Mouse (Mus musculus): ENCODE results near the gene Senp2. TPM values are rescaled to one million over a fixed set of nuclear protein-coding genes. Genes with fewer than 3 reads are reported as not detected.
"Not testable (repeated sequence)": the region's sequence is repeated elsewhere in the genome, so short reads cannot be mapped to it uniquely, and the experiment has no call there.

Gene Senp2
- polyA plus RNA-seq, 1 experiment from 2014 or later: 29.3 TPM

DNA sequence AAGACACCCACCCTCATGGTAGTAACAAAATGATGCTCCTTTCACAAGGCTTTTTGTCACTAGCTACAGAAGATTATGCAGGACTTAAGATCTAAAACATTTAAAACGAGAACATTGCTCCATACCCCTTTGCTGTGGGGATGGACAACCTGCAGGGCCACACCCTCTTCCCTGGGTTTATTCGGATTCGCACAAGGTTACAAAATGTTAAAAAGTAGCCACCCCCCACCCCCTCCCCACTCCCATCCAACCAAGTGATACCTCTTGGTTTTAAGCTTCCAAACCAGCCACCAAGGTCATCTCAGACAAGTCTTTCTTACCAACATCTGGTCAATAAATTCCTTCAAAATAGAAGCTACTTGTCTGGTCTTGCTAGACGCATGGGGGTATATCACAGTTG lies 25.7 kb upstream of the Senp2 start:
- no peak for ATAC-seq (ENCODE audit: insufficient number of reproducible peaks, insufficient read depth, low FRiP score, low read depth)
- H3K9me3 ChIP-seq (ENCODE audit: control insufficient read depth, low read length): no peaks in the 10 kb centered on the region
- H3K27me3 ChIP-seq (ENCODE audit: control insufficient read depth, insufficient read depth, low read length): no peaks in the 10 kb centered on the region
- WGBS: 81% methylated on average over 4 of the region's 4 CpGs
- no peak overlapping the region for H3K27ac ChIP-seq (replicated peaks in 1 of 2; ENCODE audit: control insufficient read depth in 1 of 2, insufficient read depth in 1 of 2, low read depth in 2 of 2, low read length in 2 of 2)
- H3K36me3 ChIP-seq (ENCODE audit: control insufficient read depth, insufficient read depth, low read length): no peaks in the 10 kb centered on the region
- no peak overlapping the region for H3K9ac ChIP-seq (ENCODE audit: low read length)
- no peak overlapping the region for H3K4me2 ChIP-seq (ENCODE audit: low read length)
- no peak overlapping the region for H3K4me3 ChIP-seq (ENCODE audit: control insufficient read depth in 1 of 2, insufficient read depth in 1 of 2, low read depth in 1 of 2, low read length in 2 of 2)
- no peaks in the 10 kb centered on the region for H3K4me1 ChIP-seq (ENCODE audit: control insufficient read depth in 2 of 2, insufficient read depth in 2 of 2, low read length in 2 of 2)

GRCm38 (mm10) chr16:21984091-21984490 lies 25.2 kb upstream of the Senp2 start:
- H3K27me3 ChIP-seq (ENCODE audit: control insufficient read depth, insufficient read depth, low read length): no peaks in the 10 kb centered on the region
- no peaks in the 10 kb centered on the region for H3K4me1 ChIP-seq (ENCODE audit: control insufficient read depth in 2 of 2, insufficient read depth in 2 of 2, low read length in 2 of 2)
- no peak for ATAC-seq (ENCODE audit: insufficient number of reproducible peaks, insufficient read depth, low FRiP score, low read depth)
- H3K36me3 ChIP-seq (ENCODE audit: control insufficient read depth, insufficient read depth, low read length): no peaks in the 10 kb centered on the region
- no peak overlapping the region for H3K4me2 ChIP-seq (ENCODE audit: low read length)
- no peaks in the 10 kb centered on the region for H3K9me3 ChIP-seq (ENCODE audit: control insufficient read depth, low read length)
- H3K4me3 ChIP-seq (ENCODE audit: control insufficient read depth in 1 of 2, insufficient read depth in 1 of 2, low read depth in 1 of 2, low read length in 2 of 2): no peak overlapping the region
- 80% methylated on average over 12 of the region's 12 CpGs for WGBS
- H3K27ac ChIP-seq (replicated peaks in 1 of 2; ENCODE audit: control insufficient read depth in 1 of 2, insufficient read depth in 1 of 2, low read depth in 2 of 2, low read length in 2 of 2): no peak overlapping the region
- no peak overlapping the region for H3K9ac ChIP-seq (ENCODE audit: low read length)

GRCm38 (mm10) chr16:21986191-21986590 lies 23.1 kb upstream of the Senp2 start:
- Histone ChIP-seq H3K36me3 (ENCODE audit: control insufficient read depth, insufficient read depth, low read length) (no peaks in the 10 kb centered on the region), H3K4me3 (ENCODE audit: control insufficient read depth in 1 of 2, insufficient read depth in 1 of 2, low read depth in 1 of 2, low read length in 2 of 2) (no peak overlapping the region), H3K27me3 (ENCODE audit: control insufficient read depth, insufficient read depth, low read length) (no peaks in the 10 kb centered on the region), H3K4me1 (ENCODE audit: control insufficient read depth in 2 of 2, insufficient read depth in 2 of 2, low read length in 2 of 2) (no peaks in the 10 kb centered on the region), H3K4me2 (ENCODE audit: low read length) (no peak overlapping the region), H3K9me3 (ENCODE audit: control insufficient read depth, low read length) (no peaks in the 10 kb centered on the region), H3K9ac (ENCODE audit: low read length) (no peak overlapping the region), H3K27ac (replicated peaks in 1 of 2; ENCODE audit: control insufficient read depth in 1 of 2, insufficient read depth in 1 of 2, low read depth in 2 of 2, low read length in 2 of 2) (no peak overlapping the region)
- ATAC-seq (ENCODE audit: insufficient number of reproducible peaks, insufficient read depth, low FRiP score, low read depth): no peak
- 51% methylated on average over 3 of the region's 3 CpGs for WGBS

- no peak overlapping the region for H3K4me2 ChIP-seq (ENCODE audit: low read length)
- no peaks in the 10 kb centered on the region for H3K4me1 ChIP-seq (ENCODE audit: control insufficient read depth in 2 of 2, insufficient read depth in 2 of 2, low read length in 2 of 2)
- H3K4me3 ChIP-seq (ENCODE audit: control insufficient read depth in 1 of 2, insufficient read depth in 1 of 2, low read depth in 1 of 2, low read length in 2 of 2): no peak overlapping the region
- ATAC-seq (ENCODE audit: insufficient number of reproducible peaks, insufficient read depth, low FRiP score, low read depth): no peak
- no peak overlapping the region for H3K27ac ChIP-seq (replicated peaks in 1 of 2; ENCODE audit: control insufficient read depth in 1 of 2, insufficient read depth in 1 of 2, low read depth in 2 of 2, low read length in 2 of 2)
- H3K9ac ChIP-seq (ENCODE audit: low read length): no peak overlapping the region
- no peaks in the 10 kb centered on the region for H3K36me3 ChIP-seq (ENCODE audit: control insufficient read depth, insufficient read depth, low read length)
- 44% methylated on average over 5 of the region's 5 CpGs for WGBS
- no peaks in the 10 kb centered on the region for H3K27me3 ChIP-seq (ENCODE audit: control insufficient read depth, insufficient read depth, low read length)
- no peaks in the 10 kb centered on the region for H3K9me3 ChIP-seq (ENCODE audit: control insufficient read depth, low read length)
These were observed 21.3 kb upstream of the Senp2 start for GRCm38 (mm10) chr16:21987956-21988355.

GRCm38 (mm10) chr16:21990893-21991292 lies 18.4 kb upstream of the Senp2 start:
- not testable (repeated sequence) for H3K27me3 ChIP-seq (ENCODE audit: control insufficient read depth, insufficient read depth, low read length); H3K36me3 ChIP-seq (ENCODE audit: control insufficient read depth, insufficient read depth, low read length); H3K27ac ChIP-seq (replicated peaks in 1 of 2; ENCODE audit: control insufficient read depth in 1 of 2, insufficient read depth in 1 of 2, low read depth in 2 of 2, low read length in 2 of 2); H3K9ac ChIP-seq (ENCODE audit: low read length); H3K4me2 ChIP-seq (ENCODE audit: low read length); H3K4me1 ChIP-seq (ENCODE audit: control insufficient read depth in 2 of 2, insufficient read depth in 2 of 2, low read length in 2 of 2); H3K4me3 ChIP-seq (ENCODE audit: control insufficient read depth in 1 of 2, insufficient read depth in 1 of 2, low read depth in 1 of 2, low read length in 2 of 2); ATAC-seq (ENCODE audit: insufficient number of reproducible peaks, insufficient read depth, low FRiP score, low read depth); H3K9me3 ChIP-seq (ENCODE audit: control insufficient read depth, low read length)

DNA sequence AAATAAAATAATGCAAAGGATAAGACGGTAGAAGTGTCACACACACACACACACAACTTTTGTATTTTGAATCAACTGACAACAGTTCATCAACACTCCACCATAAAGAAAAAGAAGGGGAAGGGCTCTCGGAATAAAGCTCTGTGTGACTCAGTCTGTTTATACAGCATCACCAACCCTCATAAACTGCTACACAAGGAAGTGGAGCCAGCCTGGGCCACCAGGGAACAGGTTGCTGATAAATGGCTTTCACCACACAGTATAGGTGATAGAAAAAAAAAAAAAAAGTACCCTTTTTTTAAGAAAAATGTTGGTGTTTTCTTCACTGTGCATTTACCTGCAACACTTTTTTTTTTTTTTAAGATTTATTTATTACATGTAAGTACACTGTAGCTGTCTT lies 17.5 kb upstream of the Senp2 start:
- 89% methylated on average over 2 of the region's 2 CpGs for WGBS
- ATAC-seq (ENCODE audit: insufficient number of reproducible peaks, insufficient read depth, low FRiP score, low read depth): no peak
- Histone ChIP-seq H3K9ac (ENCODE audit: low read length) (no peak overlapping the region), H3K4me1 (ENCODE audit: control insufficient read depth in 2 of 2, insufficient read depth in 2 of 2, low read length in 2 of 2) (peaks cover 0 to 3% of the 10 kb centered on the region in 2 experiments; a peak in 2 of 4 replicates), H3K27ac (replicated peaks in 1 of 2; ENCODE audit: control insufficient read depth in 1 of 2, insufficient read depth in 1 of 2, low read depth in 2 of 2, low read length in 2 of 2) (no peak overlapping the region), H3K36me3 (ENCODE audit: control insufficient read depth, insufficient read depth, low read length) (no peaks in the 10 kb centered on the region), H3K27me3 (ENCODE audit: control insufficient read depth, insufficient read depth, low read length) (no peaks in the 10 kb centered on the region), H3K4me2 (ENCODE audit: low read length) (no peak overlapping the region), H3K4me3 (ENCODE audit: control insufficient read depth in 1 of 2, insufficient read depth in 1 of 2, low read depth in 1 of 2, low read length in 2 of 2) (no peak overlapping the region), H3K9me3 (ENCODE audit: control insufficient read depth, low read length) (no peaks in the 10 kb centered on the region)

DNA sequence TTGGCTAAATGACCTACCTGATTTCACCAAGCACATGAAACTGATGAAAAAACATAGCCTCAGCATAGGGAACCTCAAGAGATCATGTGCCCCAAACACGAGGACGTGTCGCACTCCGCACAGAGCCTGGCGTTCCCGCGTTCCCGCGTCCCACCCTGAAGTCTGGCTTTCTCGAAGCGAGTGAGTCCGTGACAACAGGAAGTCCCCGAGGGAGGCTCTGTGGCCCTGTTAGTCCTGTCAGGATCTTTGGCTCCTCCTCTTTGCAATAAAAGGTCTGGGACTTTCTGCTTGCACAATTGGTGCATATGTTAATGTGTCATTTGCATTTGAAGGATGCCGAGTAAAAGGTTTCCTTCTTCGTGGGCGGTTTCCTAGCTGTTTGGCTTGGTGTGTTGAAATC lies 14.0 kb upstream of the Senp2 start, which contains the start of gene Liph:
TSS of gene Liph (minus strand) at position 360 of the 400 bp plus-strand sequence.
- Histone ChIP-seq H3K27ac (replicated peaks in 1 of 2; ENCODE audit: control insufficient read depth in 1 of 2, insufficient read depth in 1 of 2, low read depth in 2 of 2, low read length in 2 of 2) (no peak within 1 kb of the TSS), H3K9ac (ENCODE audit: low read length) (peak within 1 kb of the TSS; percentile 48; the same call in 1 of the 2 replicates), H3K4me2 (ENCODE audit: low read length) (peak within 1 kb of the TSS; percentile 61), H3K4me1 (ENCODE audit: control insufficient read depth in 2 of 2, insufficient read depth in 2 of 2, low read length in 2 of 2) (peaks cover 0 to 3% of the 10 kb centered on the region in 2 experiments; a peak in 2 of 4 replicates), H3K4me3 (ENCODE audit: control insufficient read depth in 1 of 2, insufficient read depth in 1 of 2, low read depth in 1 of 2, low read length in 2 of 2) (peak within 1 kb of the TSS; percentile 14 to 30), H3K9me3 (ENCODE audit: control insufficient read depth, low read length) (no peaks in the 10 kb centered on the region), H3K27me3 (ENCODE audit: control insufficient read depth, insufficient read depth, low read length) (no peaks in the 10 kb centered on the region), H3K36me3 (ENCODE audit: control insufficient read depth, insufficient read depth, low read length) (no peaks in the 10 kb centered on the region)
- 20% methylated on average over 16 of the region's 16 CpGs for WGBS
- ATAC-seq (ENCODE audit: insufficient number of reproducible peaks, insufficient read depth, low FRiP score, low read depth): no peak

DNA sequence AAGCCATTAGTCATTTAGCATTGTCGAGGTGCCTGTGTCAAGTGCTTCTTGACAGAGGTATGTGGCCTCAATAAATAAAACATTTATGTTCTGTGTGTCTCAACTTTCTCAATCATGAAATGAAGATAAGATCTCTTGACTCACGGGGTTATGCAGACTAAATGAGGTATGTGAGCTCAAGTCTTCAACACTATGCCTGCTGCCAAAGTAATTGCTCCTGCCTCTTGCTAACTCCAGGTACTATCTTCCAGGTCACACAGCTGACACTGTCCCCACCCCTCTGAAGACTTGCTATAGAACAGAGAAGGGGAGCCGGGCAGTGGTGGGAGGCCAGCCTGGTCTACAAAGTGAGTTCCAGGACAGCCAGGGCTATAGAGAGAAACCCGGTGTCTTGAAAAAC lies 12.9 kb upstream of the Senp2 start:
- H3K4me1 ChIP-seq (ENCODE audit: control insufficient read depth in 2 of 2, insufficient read depth in 2 of 2, low read length in 2 of 2): peaks cover 0 to 3% of the 10 kb centered on the region in 2 experiments; a peak in 2 of 4 replicates
- H3K4me3 ChIP-seq (ENCODE audit: control insufficient read depth in 1 of 2, insufficient read depth in 1 of 2, low read depth in 1 of 2, low read length in 2 of 2): no peak overlapping the region
- no peak overlapping the region for H3K9ac ChIP-seq (ENCODE audit: low read length)
- no peaks in the 10 kb centered on the region for H3K9me3 ChIP-seq (ENCODE audit: control insufficient read depth, low read length)
- no peak overlapping the region for H3K4me2 ChIP-seq (ENCODE audit: low read length)
- H3K27ac ChIP-seq (replicated peaks in 1 of 2; ENCODE audit: control insufficient read depth in 1 of 2, insufficient read depth in 1 of 2, low read depth in 2 of 2, low read length in 2 of 2): no peak overlapping the region
- 44% methylated on average over 4 of the region's 4 CpGs for WGBS
- no peaks in the 10 kb centered on the region for H3K27me3 ChIP-seq (ENCODE audit: control insufficient read depth, insufficient read depth, low read length)
- no peaks in the 10 kb centered on the region for H3K36me3 ChIP-seq (ENCODE audit: control insufficient read depth, insufficient read depth, low read length)
- ATAC-seq (ENCODE audit: insufficient number of reproducible peaks, insufficient read depth, low FRiP score, low read depth): no peak

All from heart, embryonic 14.5 days (tissue).